Mouse (Mus musculus) kidney, adult 2 months (tissue): ENCODE measurements around the gene Abca8b.

Experiments used
- CTCF ChIP-seq: fragments of 200-500 bp; conservative IDR thresholded peaks from 2 replicates; pipeline ENCODE4 v1.5.1; 2011; ENCODE audit warnings: low read depth, mild to moderate bottlenecking, control low read depth, low read length, moderate library complexity, mixed read lengths; ENCODE audit not compliant: insufficient read depth, insufficient read length
- POLR2A ChIP-seq: fragments of 200-500 bp; IDR thresholded peaks from one replicate; pipeline ENCODE4 v1.6.1; 2011; ENCODE audit warnings: low read depth, low read length, control low read depth

DNA sequence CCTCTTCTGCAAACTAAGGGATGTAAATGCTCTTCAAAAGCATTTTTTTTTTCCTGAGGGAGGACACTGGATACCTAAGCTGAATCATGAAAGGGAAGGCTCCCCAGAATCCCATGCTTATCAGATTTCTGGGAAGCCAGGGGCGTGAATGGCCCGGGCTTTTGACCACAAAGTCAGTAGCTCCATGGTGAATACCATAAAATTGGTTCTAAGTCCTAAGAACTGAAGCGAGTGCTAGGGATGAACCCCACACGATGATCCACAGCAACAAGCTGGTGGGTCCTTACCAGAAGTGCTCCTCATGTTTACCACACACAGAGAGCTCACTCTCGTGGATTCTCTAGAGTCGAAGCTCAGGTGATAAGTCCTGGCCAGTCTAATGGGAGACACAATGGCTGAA lies 1.6 kb downstream of the Abca8b start:
- TF ChIP-seq POLR2A = no peak
- TF ChIP-seq CTCF = no peak
